Mouse (Mus musculus) kidney, postnatal 36 days (tissue): ENCODE data around the gene Eif2b2.

Experiments used
- DNase-seq, 2 experiments: peaks; one replicate each; pipeline ENCODE4 v3.0.0; 2021 to 2022; ENCODE audit warnings: mixed read lengths in 2 of 2

The Eif2b2 gene

GRCm38 (mm10) chr12:85219236-85219904 is at the start of gene Eif2b2:
Gene Eif2b2 (plus strand): TSS chr12:85219481.
- DNase-seq = peak; percentile 99

GRCm38 (mm10) chr12:85169877-85170276 is 49.4 kb upstream of the Eif2b2 start:
- no peak for DNase-seq

GRCm38 (mm10) chr12:85170284-85170947 is 48.9 kb upstream of the Eif2b2 start:
- DNase-seq = peak; percentile 69 to 70

GRCm38 (mm10) chr12:85170948-85171307 is 48.4 kb upstream of the Eif2b2 start:
- no peak for DNase-seq

GRCm38 (mm10) chr12:85174016-85174415 is 45.3 kb upstream of the Eif2b2 start:
- no peak for DNase-seq

- DNase-seq = no peak
Measured at GRCm38 (mm10) chr12:85175087-85175675, 44.1 kb upstream of the Eif2b2 start.

GRCm38 (mm10) chr12:85175926-85176845 is 43.1 kb upstream of the Eif2b2 start:
- peak in 1 of 2 experiments; percentile 37 for DNase-seq

- peak in 1 of 2 experiments; percentile 63 for DNase-seq
Measured at GRCm38 (mm10) chr12:85176846-85177523, 42.3 kb upstream of the Eif2b2 start.

GRCm38 (mm10) chr12:85177740-85178239 is 41.5 kb upstream of the Eif2b2 start, which contains the start of gene Pgf:
Gene Pgf (minus strand): TSS chr12:85177790.
- DNase-seq = no peak

- DNase-seq = no peak
Measured at GRCm38 (mm10) chr12:85178294-85178693, 41.0 kb upstream of the Eif2b2 start.

- no peak for DNase-seq
Measured at GRCm38 (mm10) chr12:85181475-85182344, 37.6 kb upstream of the Eif2b2 start.

GRCm38 (mm10) chr12:85182345-85182643 is 37.0 kb upstream of the Eif2b2 start:
- no peak for DNase-seq

- DNase-seq = no peak
Measured at GRCm38 (mm10) chr12:85182898-85183297, 36.4 kb upstream of the Eif2b2 start.

GRCm38 (mm10) chr12:85184118-85184517 is 35.2 kb upstream of the Eif2b2 start:
- DNase-seq = peak in 1 of 2 experiments; percentile 7

GRCm38 (mm10) chr12:85185810-85186209 is 33.5 kb upstream of the Eif2b2 start:
- no peak for DNase-seq

- DNase-seq = no peak
Measured at GRCm38 (mm10) chr12:85186361-85186760, 32.9 kb upstream of the Eif2b2 start.

GRCm38 (mm10) chr12:85190290-85190689 is 29.0 kb upstream of the Eif2b2 start:
- no peak for DNase-seq

GRCm38 (mm10) chr12:85192461-85193108 is 26.7 kb upstream of the Eif2b2 start:
- peak; percentile 5 to 43 for DNase-seq

GRCm38 (mm10) chr12:85193146-85193545 is 26.1 kb upstream of the Eif2b2 start:
- DNase-seq = no peak

GRCm38 (mm10) chr12:85193923-85194622 is 25.2 kb upstream of the Eif2b2 start:
- DNase-seq = no peak
